Mouse (Mus musculus) myocyte (in vitro differentiated cells): ENCODE data around the gene Klb. TPM values are rescaled to one million over a fixed set of nuclear protein-coding genes. Genes with fewer than 3 reads are reported as not detected.

Source experiments
- H3K27me3 ChIP-seq: one replicate; pipeline ENCODE4 v1.6.1; 2011; ENCODE audit not compliant: control insufficient read depth, insufficient read depth, insufficient read length
- H3K36me3 ChIP-seq: one replicate; pipeline ENCODE4 v1.6.1; 2011; ENCODE audit not compliant: control insufficient read depth, insufficient read depth
- H3K4me2 ChIP-seq: one replicate; pipeline ENCODE4 v1.6.1; 2011; ENCODE audit warnings: low read depth, control low read depth
- H3K4me3 ChIP-seq: one replicate; pipeline ENCODE4 v1.5.1; 2011; ENCODE audit warnings: mild to moderate bottlenecking, control low read depth, moderate library complexity
- H3K79me2 ChIP-seq: one replicate; pipeline ENCODE4 v1.6.1; 2011; ENCODE audit not compliant: control insufficient read depth, insufficient read depth
- H3ac ChIP-seq: one replicate; pipeline ENCODE4 v1.6.1; 2011; ENCODE audit not compliant: control insufficient read depth, insufficient read length
- CEBPB ChIP-seq: IDR thresholded peaks from 2 replicates; pipeline ENCODE4 v1.6.1; 2011; ENCODE audit warnings: mild to moderate bottlenecking, moderate library complexity; ENCODE audit not compliant: poor library complexity, insufficient read depth, severe bottlenecking
- E2F4 ChIP-seq: IDR thresholded peaks from one replicate; pipeline ENCODE4 v1.6.1; 2011; ENCODE audit warnings: mild to moderate bottlenecking, control low read depth, moderate library complexity; ENCODE audit not compliant: insufficient read depth
- MAX ChIP-seq: IDR thresholded peaks from one replicate; pipeline ENCODE4 v1.6.1; 2011; ENCODE audit warnings: low read depth, mild to moderate bottlenecking, control low read depth
- MYOD1 ChIP-seq, 3 experiments: IDR thresholded peaks; one replicate each; pipeline ENCODE4 v1.6.1; 2011; ENCODE audit warnings: control low read depth in 2 of 3, low read depth in 2 of 3, mild to moderate bottlenecking in 2 of 3, moderate library complexity in 1 of 3; ENCODE audit not compliant: insufficient read length in 2 of 3, control insufficient read depth in 1 of 3
- MYOG ChIP-seq, 3 experiments: IDR thresholded peaks; one replicate each; pipeline ENCODE4 v1.6.1; 2011; ENCODE audit warnings: control low read depth in 2 of 3, low read depth in 2 of 3, mild to moderate bottlenecking in 2 of 3; ENCODE audit not compliant: insufficient read length in 2 of 3, control insufficient read depth in 1 of 3, insufficient read depth in 1 of 3
- POLR2A ChIP-seq: IDR thresholded peaks from one replicate; pipeline ENCODE4 v1.6.1; 2011; ENCODE audit warnings: low read depth, mild to moderate bottlenecking, control low read depth, moderate library complexity; ENCODE audit not compliant: insufficient read length
- POLR2AphosphoS2 ChIP-seq: IDR thresholded peaks from one replicate; pipeline ENCODE4 v1.6.1; 2011; ENCODE audit warnings: low read depth, control low read depth; ENCODE audit not compliant: insufficient read length
- REST ChIP-seq: IDR thresholded peaks from one replicate; pipeline ENCODE4 v1.6.1; 2011; ENCODE audit warnings: mild to moderate bottlenecking, control low read depth, moderate library complexity; ENCODE audit not compliant: insufficient read depth, insufficient read length
- SRF ChIP-seq: IDR thresholded peaks from one replicate; pipeline ENCODE4 v1.6.1; 2011; ENCODE audit warnings: low read depth; ENCODE audit not compliant: control insufficient read depth, insufficient read length
- TCF12 ChIP-seq: IDR thresholded peaks from one replicate; pipeline ENCODE4 v1.6.1; 2011; ENCODE audit warnings: mild to moderate bottlenecking, control low read depth; ENCODE audit not compliant: poor library complexity, insufficient read depth, severe bottlenecking
- TCF3 ChIP-seq: IDR thresholded peaks from one replicate; pipeline ENCODE4 v1.6.1; 2011; ENCODE audit warnings: low read depth, control low read depth; ENCODE audit not compliant: insufficient read length
- USF1 ChIP-seq: IDR thresholded peaks from one replicate; pipeline ENCODE4 v1.6.1; 2011; ENCODE audit warnings: low read depth, mild to moderate bottlenecking, control low read depth, moderate library complexity
- polyA plus RNA-seq: library from polyadenylated mRNA; unstranded; fragments of >200 nt; fragmentation: generic; extraction: Trizol; gene quantifications from one replicate; pipeline ENCODE4 v1.2.1, GENCODE M21; 2012; ENCODE audit warnings: missing spikeins

The Klb gene
- polyA plus RNA-seq, 1 experiment: 0.01 TPM

GRCm38 (mm10) chr5:65422803-65423202, 74.7 kb downstream of the Klb start:
- Histone ChIP-seq H3K79me2 (peaks cover 8% of the 10 kb centered on the region), H3K27me3 (no peaks in the 10 kb centered on the region), H3K4me3 (no peak overlapping the region), H3K4me2 (no peak overlapping the region), H3K36me3 (peaks cover 35% of the 10 kb centered on the region), H3ac (no peak overlapping the region)
- TF ChIP-seq MYOG (IDR thresholded peaks at IDR 0.05; ENCODE audit: control insufficient read depth in 1 of 3, insufficient read depth in 1 of 3, insufficient read length in 2 of 3, low read depth in 2 of 3) (no peak), TCF3 (no peak), POLR2A (no peak), SRF (no peak), CEBPB (no peak), USF1 (no peak), REST (no peak), TCF12 (no peak), E2F4 (no peak), MAX (no peak), POLR2AphosphoS2 (no peak), MYOD1 (IDR thresholded peaks at IDR 0.05; ENCODE audit: control insufficient read depth in 1 of 3, insufficient read length in 2 of 3, low read depth in 2 of 3) (no peak)

- no peak overlapping the region for H3K4me3 ChIP-seq
- no peak overlapping the region for H3ac ChIP-seq
- H3K79me2 ChIP-seq: peaks cover 22% of the 10 kb centered on the region
- no peak overlapping the region for H3K4me2 ChIP-seq
- H3K36me3 ChIP-seq: peaks cover 32% of the 10 kb centered on the region
- TF ChIP-seq MYOG (IDR thresholded peaks at IDR 0.05; ENCODE audit: control insufficient read depth in 1 of 3, insufficient read depth in 1 of 3, insufficient read length in 2 of 3, low read depth in 2 of 3): no peak
- no peak for TF ChIP-seq TCF3
- no peak for TF ChIP-seq REST
- TF ChIP-seq USF1: no peak
- no peak for TF ChIP-seq POLR2A
- no peak for TF ChIP-seq MYOD1 (IDR thresholded peaks at IDR 0.05; ENCODE audit: control insufficient read depth in 1 of 3, insufficient read length in 2 of 3, low read depth in 2 of 3)
- H3K27me3 ChIP-seq: no peaks in the 10 kb centered on the region
These were observed 76.1 kb downstream of the Klb start for GRCm38 (mm10) chr5:65424215-65424614.

- Histone ChIP-seq H3K4me2 (no peak overlapping the region), H3K27me3 (no peaks in the 10 kb centered on the region), H3ac (no peak overlapping the region), H3K36me3 (peaks cover 32% of the 10 kb centered on the region), H3K79me2 (peaks cover 33% of the 10 kb centered on the region), H3K4me3 (no peak overlapping the region)
- TF ChIP-seq POLR2AphosphoS2 (no peak), MYOD1 (IDR thresholded peaks at IDR 0.05; ENCODE audit: control insufficient read depth in 1 of 3, insufficient read length in 2 of 3, low read depth in 2 of 3) (no peak), REST (no peak), SRF (no peak), TCF12 (no peak), POLR2A (no peak), MYOG (IDR thresholded peaks at IDR 0.05; ENCODE audit: control insufficient read depth in 1 of 3, insufficient read depth in 1 of 3, insufficient read length in 2 of 3, low read depth in 2 of 3) (no peak), TCF3 (no peak), USF1 (no peak), E2F4 (no peak), MAX (no peak), CEBPB (no peak)
These were observed 77.1 kb downstream of the Klb start for GRCm38 (mm10) chr5:65425251-65425650.

- Histone ChIP-seq H3K4me3 (no peak overlapping the region), H3K27me3 (no peaks in the 10 kb centered on the region), H3K36me3 (peaks cover 29% of the 10 kb centered on the region), H3K4me2 (no peak overlapping the region), H3K79me2 (peaks cover 63% of the 10 kb centered on the region), H3ac (no peak overlapping the region)
- TF ChIP-seq USF1: no peak
- no peak for TF ChIP-seq CEBPB
- no peak for TF ChIP-seq TCF3
- no peak for TF ChIP-seq REST
- TF ChIP-seq MYOD1 (IDR thresholded peaks at IDR 0.05; ENCODE audit: control insufficient read depth in 1 of 3, insufficient read length in 2 of 3, low read depth in 2 of 3): no peak
- TF ChIP-seq POLR2A: no peak
- no peak for TF ChIP-seq MYOG (IDR thresholded peaks at IDR 0.05; ENCODE audit: control insufficient read depth in 1 of 3, insufficient read depth in 1 of 3, insufficient read length in 2 of 3, low read depth in 2 of 3)
- no peak for TF ChIP-seq E2F4
- no peak for TF ChIP-seq MAX
- no peak for TF ChIP-seq SRF
- TF ChIP-seq POLR2AphosphoS2: no peak
- no peak for TF ChIP-seq TCF12
These were observed 80.2 kb downstream of the Klb start for GRCm38 (mm10) chr5:65428321-65428720.

GRCm38 (mm10) chr5:65429441-65429840, 81.3 kb downstream of the Klb start:
- Histone ChIP-seq H3K27me3 (no peaks in the 10 kb centered on the region), H3K4me3 (no peak overlapping the region), H3K4me2 (no peak overlapping the region), H3K79me2 (peaks cover 75% of the 10 kb centered on the region), H3ac (no peak overlapping the region), H3K36me3 (peaks cover 22% of the 10 kb centered on the region)
- TF ChIP-seq TCF3 (no peak), MAX (no peak), SRF (no peak), POLR2AphosphoS2 (no peak)

Other genes starting within 250 kb of the Klb start
- gene Klhl5, start 240.8 kb upstream of the Klb start, polyA plus RNA-seq: 25.1 TPM
- gene Wdr19, start 148.6 kb upstream of the Klb start, polyA plus RNA-seq: 3.4 TPM
- gene Rfc1, start 12.6 kb upstream of the Klb start, polyA plus RNA-seq: 8.7 TPM
- 2,064 TPM for gene Rpl9, start 43.1 kb downstream of the Klb start, polyA plus RNA-seq
- gene Lias, start 43.2 kb downstream of the Klb start, polyA plus RNA-seq: 22.6 TPM
- 30.9 TPM for gene Ugdh, start 87.6 kb downstream of the Klb start, polyA plus RNA-seq
- gene Gm43552, start 144.5 kb downstream of the Klb start, polyA plus RNA-seq: not detected
- gene Smim14, start 188.9 kb downstream of the Klb start, polyA plus RNA-seq: 83.3 TPM
- 95.3 TPM for gene Ube2k, start 188.9 kb downstream of the Klb start, polyA plus RNA-seq